11 mouse cellular contexts compared by ENCODE assay signal in the genomic region with DNA sequence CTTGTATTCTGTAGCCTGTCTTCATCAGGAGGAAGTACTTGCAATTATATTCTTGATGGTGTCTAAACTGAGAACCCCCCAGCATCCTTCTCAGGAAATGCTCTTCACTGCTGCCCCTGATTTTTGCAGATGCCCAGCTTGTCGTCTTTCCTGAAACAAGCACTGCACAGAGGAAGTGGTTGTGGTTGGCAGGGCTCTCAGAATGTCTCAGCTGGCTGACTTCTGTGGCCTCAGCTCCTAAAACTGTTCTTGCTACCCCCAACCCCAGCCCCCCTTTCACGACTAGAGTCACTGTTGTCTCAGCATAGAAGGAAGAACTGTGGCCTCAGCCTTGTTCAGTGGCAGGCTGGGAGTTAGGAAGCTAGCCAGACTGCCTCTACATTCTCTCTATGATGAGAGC. TPM values are rescaled to one million over a fixed set of nuclear protein-coding genes. Genes with fewer than 3 reads are reported as not detected.
DNase-seq lines count a peak whose midpoint lies in the region; ATAC-seq lines count a peak whose summit lies in the region.
"Had no signal": no experiment of that assay in that cellular context is flagged by ENCODE, and none has a peak within 500 bp of the region (broad histone marks: within the 10 kb centered on the region; RNA-seq: fewer than 3 reads in every experiment).

No protein-coding gene starts in this region.

- no peak overlapping the region for H3K9ac ChIP-seq in kidney, embryonic 16.5 days (replicated peaks; ENCODE audit: low read length)
- H3K9ac ChIP-seq: hindbrain, embryonic 13.5 days; limb, embryonic 13.5 days had no signal

- H3K4me2 ChIP-seq in kidney, embryonic 16.5 days (replicated peaks; ENCODE audit: low read depth, low read length) = no peak overlapping the region
- H3K4me2 ChIP-seq: hindbrain, embryonic 13.5 days; limb, embryonic 13.5 days had no signal

- H3K27ac ChIP-seq in kidney, embryonic 16.5 days (ENCODE audit: low read length) = no peak overlapping the region
- H3K27ac ChIP-seq: hindbrain, embryonic 13.5 days; limb, embryonic 13.5 days had no signal

- no peak for ATAC-seq in kidney, embryonic 16.5 days (ENCODE audit: low FRiP score, low TSS enrichment)
- ATAC-seq in CD4-positive, CD25-positive, alpha-beta regulatory T cell, adult 4 months = peak; percentile 96
- ATAC-seq in hematopoietic stem cell, adult 5-6 weeks (replicated peaks in 1 of 2; ENCODE audit: insufficient read depth in 1 of 2, low FRiP score in 2 of 2, low TSS enrichment in 1 of 2, low read depth in 1 of 2, poor library complexity in 2 of 2, severe bottlenecking in 2 of 2) = peak; percentile 95 to 97
- ATAC-seq in erythroid progenitor cell, adult 5-6 weeks (replicated peaks; ENCODE audit: low FRiP score, poor library complexity, severe bottlenecking) = no peak

- peak; percentile 20 for DNase-seq in kidney, postnatal 10 days
- peak; percentile 67 for DNase-seq in splenic B cell, adult 2 months (ENCODE audit: low read depth, low spot score)
- DNase-seq in neural tube, embryonic 10.5 days (ENCODE audit: extremely low spot score, low spot score) = no peak
- no peak for DNase-seq in adrenal gland, adult 8-10 months
- DNase-seq: gastrocnemius, postnatal 10 days had no signal

- 18% methylated on average over 2 of the region's 2 CpGs for WGBS in kidney, embryonic 16.5 days

- no peaks in the 10 kb centered on the region for H3K9me3 ChIP-seq in kidney, embryonic 16.5 days (ENCODE audit: low read length)
- H3K9me3 ChIP-seq: hindbrain, embryonic 13.5 days; limb, embryonic 13.5 days had no signal

- no peak overlapping the region for H3K4me3 ChIP-seq in kidney, embryonic 16.5 days (ENCODE audit: low read length)
- H3K4me3 ChIP-seq: hindbrain, embryonic 13.5 days; limb, embryonic 13.5 days had no signal

- peaks cover 24% of the 10 kb centered on the region; the same call in 1 of the 2 replicates for H3K36me3 ChIP-seq in kidney, embryonic 16.5 days (ENCODE audit: insufficient read depth, low read length)
- peaks cover 11% of the 10 kb centered on the region for H3K36me3 ChIP-seq in splenic B cell, adult 2 months (ENCODE audit: control insufficient read depth, insufficient read depth, low read length, poor library complexity, severe bottlenecking)

- H3K4me1 ChIP-seq in kidney, embryonic 16.5 days (ENCODE audit: insufficient read depth, low read length) = no peaks in the 10 kb centered on the region
- H3K4me1 ChIP-seq: hindbrain, embryonic 13.5 days; limb, embryonic 13.5 days had no signal

- H3K27me3 ChIP-seq in kidney, embryonic 16.5 days (ENCODE audit: insufficient read depth, low read length) = no peaks in the 10 kb centered on the region
- H3K27me3 ChIP-seq in splenic B cell, adult 2 months (ENCODE audit: control insufficient read depth, insufficient read depth, low read length, poor library complexity, severe bottlenecking) = no peaks in the 10 kb centered on the region
- H3K27me3 ChIP-seq: hindbrain, embryonic 13.5 days; limb, embryonic 13.5 days had no signal

RNA-seq across cellular contexts. Expression of a gene that starts 41.3 kb away (rescaled TPM):
- polyA plus RNA-seq in kidney, embryonic 16.5 days (2015; fragmentation: Nextera tagmentation; extraction: Ambion mirVana) = 40.5 and 46.7 TPM in 2 replicates
- polyA plus RNA-seq in CD4-positive, CD25-positive, alpha-beta regulatory T cell, adult 4 months (2017; shearing (Covaris generic)) = 10 to 100 TPM; 40.8 to 49.9 TPM
- 163 and 207 TPM in 2 replicates for total RNA-seq in hematopoietic stem cell, adult 5-6 weeks (2017)
- 100 to 1,000 TPM; 110 to 127 (median 120) TPM for total RNA-seq in adrenal gland, adult 8-10 months (2022)
- total RNA-seq in erythroid progenitor cell, adult 5-6 weeks (2015; ENCODE audit: low replicate concordance) = 9.4 and 41.5 TPM in 2 replicates
- total RNA-seq in erythroid progenitor cell, adult 5-6 weeks (2017; ENCODE audit: low replicate concordance) = 10.7 and 12.0 TPM in 2 replicates

Comparison
In these comparisons a context has a peak if more than half of its experiments do, and no peak if none do; other contexts are left out.
1. DNase-seq: peak in kidney, postnatal 10 days (single experiment) and splenic B cell, adult 2 months (single experiment); none in neural tube, embryonic 10.5 days (single experiment) and adrenal gland, adult 8-10 months (single experiment).
2. ATAC-seq: peak in CD4-positive, CD25-positive, alpha-beta regulatory T cell, adult 4 months (single experiment) and hematopoietic stem cell, adult 5-6 weeks (2 of 2); none in kidney, embryonic 16.5 days (single experiment) and erythroid progenitor cell, adult 5-6 weeks (single experiment).